Mouse (Mus musculus): Measurements from ENCODE around the gene Cpne8.

- TF ChIP-seq CTCF (IDR thresholded peaks at IDR 0.05; ENCODE audit: low read depth) = no peak
- TF ChIP-seq EP300 (IDR thresholded peaks at IDR 0.05; ENCODE audit: low read depth) = no peak
Measured at GRCm38 (mm10) chr15:90535730-90536129, 143.5 kb downstream of the Cpne8 start.

All from liver, embryonic 14.5 days (tissue).